Mouse (Mus musculus): Measurements from ENCODE around the gene Auts2.

Auts2 gene

GRCm38 (mm10) chr5:132380261-132380660 is 162.9 kb downstream of the Auts2 start:
- DNase-seq = no peak

- DNase-seq = no peak
Observed at GRCm38 (mm10) chr5:132378977-132379376, 164.2 kb downstream of the Auts2 start.

- DNase-seq = no peak
Observed at GRCm38 (mm10) chr5:132375130-132375529, 168.0 kb downstream of the Auts2 start.

- DNase-seq = peak; percentile 37
Observed at GRCm38 (mm10) chr5:132373471-132374075, 169.6 kb downstream of the Auts2 start.

GRCm38 (mm10) chr5:132372605-132373004 is 170.5 kb downstream of the Auts2 start:
- no peak for DNase-seq

GRCm38 (mm10) chr5:132368678-132369088 is 174.5 kb downstream of the Auts2 start:
- peak; percentile 13 for DNase-seq

- DNase-seq = no peak
Observed at GRCm38 (mm10) chr5:132361276-132361675, 181.9 kb downstream of the Auts2 start.

- no peak for DNase-seq
Observed at GRCm38 (mm10) chr5:132357726-132358125, 185.4 kb downstream of the Auts2 start.

GRCm38 (mm10) chr5:132355935-132356334 is 187.2 kb downstream of the Auts2 start:
- no peak for DNase-seq

- no peak for DNase-seq
Observed at GRCm38 (mm10) chr5:132352437-132352836, 190.7 kb downstream of the Auts2 start.

GRCm38 (mm10) chr5:132351139-132351538 is 192.0 kb downstream of the Auts2 start:
- DNase-seq = no peak

- no peak for DNase-seq
Observed at GRCm38 (mm10) chr5:132341315-132341714, 201.8 kb downstream of the Auts2 start.

- no peak for DNase-seq
Observed at GRCm38 (mm10) chr5:132337677-132338076, 205.5 kb downstream of the Auts2 start.

GRCm38 (mm10) chr5:132335719-132336118 is 207.4 kb downstream of the Auts2 start:
- no peak for DNase-seq

- no peak for DNase-seq
Observed at GRCm38 (mm10) chr5:132334796-132335195, 208.3 kb downstream of the Auts2 start.

GRCm38 (mm10) chr5:132333744-132334143 is 209.4 kb downstream of the Auts2 start:
- DNase-seq = no peak

GRCm38 (mm10) chr5:132332521-132332920 is 210.6 kb downstream of the Auts2 start:
- DNase-seq = no peak

- DNase-seq = no peak
Observed at GRCm38 (mm10) chr5:132329171-132329936, 213.8 kb downstream of the Auts2 start.

GRCm38 (mm10) chr5:132324246-132324883 is 218.8 kb downstream of the Auts2 start:
- DNase-seq = no peak

GRCm38 (mm10) chr5:132323608-132324007 is 219.5 kb downstream of the Auts2 start:
- DNase-seq = no peak

- no peak for DNase-seq
Observed at GRCm38 (mm10) chr5:132322971-132323370, 220.2 kb downstream of the Auts2 start.

GRCm38 (mm10) chr5:132318026-132318765 is 224.9 kb downstream of the Auts2 start:
- DNase-seq = peak; percentile 30

GRCm38 (mm10) chr5:132316897-132317296 is 226.2 kb downstream of the Auts2 start:
- no peak for DNase-seq

Data from cerebellum, adult 8-10 months (tissue).